Mouse (Mus musculus): ENCODE results near the gene Cd300lf.

The Cd300lf gene

DNA sequence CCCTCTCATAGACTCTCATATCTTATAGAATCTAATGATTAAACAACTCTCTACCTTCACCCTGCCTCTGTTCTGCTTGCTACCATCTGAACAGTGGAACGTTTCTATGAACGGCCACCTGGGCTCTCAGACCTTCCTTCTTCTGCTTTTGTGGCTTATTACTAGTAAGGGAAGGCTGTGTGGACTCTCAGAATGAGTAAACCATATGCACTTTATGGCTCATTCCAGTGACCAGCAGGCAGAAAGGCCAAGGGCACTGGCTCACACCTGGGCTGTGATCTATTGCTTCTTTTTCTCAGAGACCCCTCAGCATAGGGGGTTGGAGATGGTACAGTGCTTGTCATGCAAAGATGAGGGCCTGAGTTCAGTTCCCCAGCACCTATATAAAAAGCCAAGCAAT is 27.2 kb downstream of the Cd300lf start:
- no peak for DNase-seq (ENCODE audit: low read depth, low spot score)

DNA sequence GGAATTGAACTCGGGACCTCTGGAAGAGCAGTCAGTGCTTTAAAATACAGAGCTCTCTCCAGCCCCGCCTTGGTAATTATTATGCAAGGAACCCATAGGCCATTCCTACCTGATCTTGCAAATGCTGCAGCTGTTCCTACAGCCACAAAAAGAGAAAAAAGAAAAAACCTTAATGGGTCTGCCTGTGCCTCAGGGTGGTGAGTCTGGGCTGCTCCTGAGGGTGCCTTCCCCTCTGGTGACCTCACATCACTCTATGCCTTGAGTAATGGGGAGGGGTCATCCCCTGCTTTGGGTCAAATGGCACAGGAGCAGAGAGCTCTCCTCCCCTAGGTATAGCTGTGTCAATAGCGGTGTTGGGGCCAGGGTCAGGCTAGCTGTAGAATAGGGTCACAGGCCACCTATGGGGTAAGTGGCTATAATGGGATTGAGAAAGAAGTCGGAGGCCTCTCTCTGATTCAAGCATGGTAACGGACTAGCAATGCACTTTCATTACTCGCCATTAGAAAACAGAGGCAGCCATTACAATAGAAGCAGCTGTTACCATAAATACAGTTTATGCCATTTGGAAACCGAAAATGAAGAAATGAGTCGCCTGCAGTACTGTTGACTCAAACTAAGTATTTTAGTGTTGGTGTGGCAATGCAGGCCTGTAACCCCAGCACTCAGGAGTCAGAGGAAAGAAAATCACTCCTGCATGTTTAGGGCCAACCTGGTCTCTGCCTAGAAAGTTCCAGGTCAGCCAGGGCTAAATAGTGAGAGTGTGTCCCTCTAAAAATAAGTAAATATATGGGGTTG is 28.8 kb downstream of the Cd300lf start:
- DNase-seq (ENCODE audit: low read depth, low spot score): no peak

DNA sequence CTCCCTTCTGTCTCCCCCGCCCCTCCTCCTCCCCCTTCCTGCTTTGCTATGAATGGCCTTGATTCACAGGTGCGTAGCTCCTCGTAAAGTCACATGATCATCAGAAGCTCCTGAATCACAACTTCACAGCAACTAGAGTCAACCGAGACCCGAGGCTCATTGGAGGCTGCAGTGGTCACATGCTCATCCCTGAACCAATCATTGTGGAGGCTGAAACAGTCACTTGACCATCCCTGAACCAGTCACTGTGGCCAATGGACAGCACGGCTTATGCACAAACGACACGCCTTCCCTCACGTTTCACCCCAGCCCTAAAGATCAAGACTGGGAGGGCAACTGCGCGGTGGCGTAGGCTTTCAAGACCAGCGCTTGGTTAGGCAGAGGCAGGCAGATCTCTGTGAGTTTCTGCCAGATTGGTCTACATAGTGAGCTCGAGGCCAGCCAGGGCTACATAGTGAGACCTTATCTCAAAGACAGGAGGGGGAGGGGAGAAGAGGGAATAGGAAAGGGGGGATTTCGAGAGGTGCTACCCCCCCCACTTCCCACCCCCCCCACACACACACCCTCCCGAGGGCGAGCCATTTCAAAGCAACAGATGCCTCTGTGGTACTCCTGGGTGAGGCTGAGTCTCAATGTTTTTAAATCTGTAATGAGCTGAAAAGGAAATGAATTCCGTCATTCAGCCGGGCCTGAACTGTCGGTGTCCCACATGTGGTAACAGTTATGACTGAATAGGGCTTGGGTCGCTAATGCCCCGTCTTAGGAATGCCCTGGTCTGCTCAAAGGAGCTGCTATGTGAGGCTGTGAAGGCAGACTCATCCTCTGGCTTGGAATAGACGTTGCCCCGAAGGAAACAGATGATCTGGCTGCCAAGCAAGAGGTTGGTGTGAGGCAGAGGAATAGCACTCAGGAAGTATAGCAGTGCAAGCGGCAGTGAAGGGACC is 30.1 kb downstream of the Cd300lf start:
- DNase-seq (ENCODE audit: low read depth, low spot score): no peak

DNA sequence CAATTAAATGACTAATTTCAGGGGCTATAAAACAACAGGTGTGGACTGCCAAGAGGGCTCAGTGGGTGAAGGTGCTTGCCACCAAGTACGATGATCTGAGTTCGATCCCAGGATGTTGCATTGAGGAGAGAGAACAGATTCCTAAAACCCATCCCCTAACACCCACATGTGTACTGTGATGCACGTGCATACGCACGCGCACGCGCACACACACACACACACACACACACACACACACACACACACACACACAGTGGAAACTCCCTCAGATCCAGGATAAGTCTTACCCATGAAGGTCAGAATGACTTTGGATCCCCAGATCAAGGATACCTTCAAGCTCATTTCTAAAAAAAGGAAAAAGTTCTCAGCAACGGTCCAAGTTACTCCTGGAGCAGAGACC is 31.7 kb downstream of the Cd300lf start:
- no peak for DNase-seq (ENCODE audit: low read depth, low spot score)

DNA sequence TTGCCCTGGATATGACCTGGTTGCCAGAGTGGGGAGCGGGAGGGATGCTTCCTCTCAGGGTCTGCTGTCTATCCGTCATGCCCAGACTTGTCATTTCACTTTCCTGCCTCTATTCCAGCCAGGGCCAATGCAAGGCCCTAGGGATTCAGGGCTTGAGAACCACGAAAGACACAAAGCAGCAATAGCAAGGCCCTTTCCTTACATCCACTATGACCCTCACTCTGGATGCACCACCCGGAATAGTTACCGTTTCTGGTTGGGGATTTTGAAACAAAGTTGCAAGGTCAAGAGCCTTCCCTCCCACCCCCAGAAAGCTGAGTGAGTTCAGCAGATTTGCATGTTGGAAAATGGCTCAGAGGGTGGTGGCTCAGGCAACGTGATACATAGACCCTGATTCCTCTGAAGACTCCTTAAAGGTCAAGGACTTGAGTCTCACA is 32.2 kb downstream of the Cd300lf start:
- DNase-seq (ENCODE audit: low read depth, low spot score): no peak

DNA sequence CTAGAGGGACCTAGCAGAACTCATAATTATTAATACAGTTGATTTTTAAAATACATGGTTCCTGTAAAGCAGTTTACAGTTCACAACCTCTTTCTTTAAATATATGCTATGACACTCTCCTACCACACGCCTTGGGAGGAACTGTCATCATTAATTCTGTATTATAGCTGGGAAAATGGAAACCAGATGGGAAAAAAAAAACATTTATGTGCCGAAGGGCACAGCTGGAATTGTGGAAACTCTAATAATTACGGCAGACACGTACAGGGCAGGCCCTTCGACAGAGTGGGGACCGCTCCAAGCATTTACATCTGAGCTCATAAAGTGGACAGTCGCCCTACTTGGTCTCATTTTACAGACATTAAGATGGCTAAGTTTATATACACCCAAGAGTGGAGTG is 33.1 kb downstream of the Cd300lf start:
- no peak for DNase-seq (ENCODE audit: low read depth, low spot score)

DNA sequence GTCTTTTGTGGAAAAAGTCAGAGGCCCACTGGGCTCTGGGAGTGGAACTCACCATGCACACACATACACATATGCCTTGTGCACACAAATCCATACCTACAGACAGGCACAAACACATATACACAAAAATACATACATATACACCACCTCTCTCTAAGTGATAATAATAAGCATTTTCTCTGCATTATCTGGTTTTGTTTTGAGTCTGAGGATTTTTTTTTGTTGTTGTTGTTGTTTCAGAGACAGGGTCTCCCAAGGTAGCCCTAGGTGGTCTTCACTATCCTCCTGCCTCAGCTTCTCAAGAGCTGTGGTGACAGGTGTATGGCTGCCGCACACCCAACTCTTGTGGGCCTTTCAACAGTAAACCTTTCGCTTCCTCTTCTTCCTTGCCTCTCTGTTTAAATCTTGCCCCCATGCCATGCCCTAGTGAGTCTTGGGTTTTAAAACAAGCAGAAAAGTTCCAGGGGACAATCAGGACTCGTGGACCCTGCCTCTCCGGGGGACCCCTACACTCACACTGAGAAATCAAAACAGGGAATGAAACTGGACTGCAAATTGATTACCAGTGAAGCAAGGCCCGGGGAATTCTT is 33.7 kb downstream of the Cd300lf start:
- DNase-seq (ENCODE audit: low read depth, low spot score): no peak

DNA sequence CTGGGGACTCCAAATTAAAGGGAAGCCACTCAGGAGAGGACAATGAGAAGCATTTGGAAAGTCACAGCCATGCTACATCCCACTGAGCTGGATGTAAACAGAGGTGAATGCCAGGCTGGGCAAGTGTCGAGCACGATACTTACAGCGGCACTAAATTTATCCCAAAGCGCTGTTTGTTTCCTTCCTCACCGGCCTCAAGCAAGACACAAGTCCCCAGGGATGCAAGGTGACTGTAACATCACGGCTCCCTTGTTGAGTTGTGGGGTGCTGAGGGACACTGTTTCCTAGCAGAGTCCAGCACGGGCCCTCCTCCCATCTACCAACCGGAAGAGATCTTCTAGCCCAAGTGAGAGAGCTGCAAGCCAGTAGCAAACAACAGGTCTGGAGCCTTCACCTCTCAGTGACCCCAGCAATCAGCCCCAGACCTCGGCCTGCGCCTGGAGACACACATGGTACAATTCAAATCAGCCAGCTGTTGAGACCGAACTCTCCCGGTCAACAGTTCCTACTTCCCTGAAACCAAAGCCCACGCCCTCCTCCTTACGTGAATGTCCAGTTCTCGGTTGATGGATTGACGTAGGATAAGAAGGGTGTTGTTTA is 34.5 kb downstream of the Cd300lf start:
- no peak for DNase-seq (ENCODE audit: low read depth, low spot score)

DNA sequence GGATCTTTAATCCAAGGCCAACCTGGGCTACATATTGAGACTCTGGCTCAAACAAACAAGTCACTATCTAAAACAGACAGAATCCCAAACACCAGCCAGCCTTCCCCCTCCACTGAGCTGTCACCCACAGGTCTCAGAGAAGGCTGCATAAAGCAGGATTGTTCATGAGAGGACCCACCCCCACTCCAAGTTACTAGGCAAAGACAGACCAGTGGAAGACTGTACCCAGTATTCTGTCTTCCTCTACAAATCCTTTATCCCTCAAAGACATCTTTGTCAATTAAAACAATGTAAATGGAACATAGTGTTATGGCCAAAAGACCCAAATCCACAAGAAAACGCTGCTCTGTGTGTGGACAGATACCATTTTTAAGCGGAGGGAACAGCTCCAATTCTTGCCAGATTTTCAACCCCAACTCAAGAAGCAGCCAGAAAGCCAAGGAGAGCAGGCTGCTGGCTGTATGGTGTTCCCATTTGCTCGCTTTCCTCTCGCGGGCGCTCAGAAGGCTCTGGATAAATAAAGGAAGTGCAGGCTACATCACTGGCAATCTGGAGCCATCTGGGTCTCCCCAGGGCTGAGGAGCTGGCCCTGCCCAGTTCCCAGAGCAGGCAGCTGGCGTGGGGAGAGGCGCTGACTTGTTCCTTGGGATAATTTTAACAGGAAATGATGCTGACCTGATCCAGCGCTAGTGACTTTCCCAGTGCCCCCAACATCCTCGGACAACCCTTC is 35.4 kb downstream of the Cd300lf start:
- DNase-seq (ENCODE audit: low read depth, low spot score): no peak

DNA sequence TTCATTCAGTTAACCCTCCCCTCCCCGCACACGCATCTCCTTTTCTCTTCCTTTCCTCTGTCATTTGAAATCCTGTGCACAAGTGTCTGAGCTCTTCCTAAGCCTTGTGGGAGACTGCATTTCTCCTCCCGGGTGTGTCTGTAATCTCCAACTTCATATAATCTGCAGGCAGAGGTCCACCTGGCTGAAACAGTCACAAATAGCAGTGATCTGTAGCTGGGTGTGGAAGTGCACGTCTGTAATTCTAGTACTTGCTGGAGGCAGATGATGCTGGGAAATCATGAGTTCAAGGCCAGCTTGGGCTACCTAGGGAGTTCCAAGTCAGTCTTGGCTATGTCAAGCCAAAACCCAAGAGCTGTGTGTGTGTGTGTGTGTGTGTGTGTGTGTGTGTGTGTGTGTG is 41.7 kb downstream of the Cd300lf start:
- DNase-seq (ENCODE audit: low read depth, low spot score): no peak

DNA sequence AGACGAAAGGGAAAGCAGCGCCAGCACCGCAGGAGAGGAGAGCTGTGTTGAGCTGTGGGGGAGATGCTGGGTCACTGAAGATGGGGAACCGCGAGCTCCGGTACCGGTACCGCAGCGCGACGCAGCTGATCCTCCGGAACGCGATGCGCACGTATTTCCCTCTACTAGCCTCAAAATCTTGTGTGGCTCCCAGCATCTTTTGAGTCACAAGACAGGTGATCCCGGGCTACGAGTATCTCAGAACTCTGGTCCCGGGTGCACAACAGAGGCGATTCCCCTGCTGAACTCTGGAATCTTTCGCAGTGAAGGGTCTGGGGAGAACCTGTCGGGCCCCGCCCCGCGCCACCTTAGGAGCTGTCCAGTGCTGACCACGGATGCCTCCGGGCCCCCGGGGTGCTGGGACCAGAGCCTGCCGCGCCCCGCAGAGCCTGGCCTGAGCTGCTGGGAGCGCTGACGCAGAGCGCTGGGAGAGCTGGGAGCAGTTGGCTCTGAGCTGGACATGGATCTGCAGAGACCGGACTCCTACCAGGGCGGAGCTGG is 42.4 kb downstream of the Cd300lf start, which contains the start of gene Rab37:
Gene Rab37, plus strand, starts transcription at position 70 of the 540 bp plus-strand sequence.
- DNase-seq (ENCODE audit: low read depth, low spot score): no peak

DNA sequence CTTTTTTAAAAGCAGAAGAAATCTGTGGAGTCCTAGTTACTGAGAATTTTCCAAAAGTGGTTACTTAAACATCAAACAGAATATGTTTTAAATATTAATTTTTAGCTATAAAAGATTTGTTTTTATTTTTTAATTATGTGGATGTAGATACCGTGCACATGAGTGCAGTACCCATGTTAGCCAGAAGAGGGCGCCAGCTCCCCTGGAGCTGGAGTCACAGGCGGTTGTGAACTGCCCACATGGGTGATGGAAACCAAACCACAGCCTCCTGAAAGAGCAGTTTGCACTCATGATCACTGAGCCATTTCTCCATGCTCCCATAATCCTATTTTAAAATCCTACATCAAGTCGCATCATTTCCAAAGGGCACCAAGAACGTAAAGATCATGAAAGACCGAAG is 43.9 kb downstream of the Cd300lf start:
- no peak for DNase-seq (ENCODE audit: low read depth, low spot score)

DNA sequence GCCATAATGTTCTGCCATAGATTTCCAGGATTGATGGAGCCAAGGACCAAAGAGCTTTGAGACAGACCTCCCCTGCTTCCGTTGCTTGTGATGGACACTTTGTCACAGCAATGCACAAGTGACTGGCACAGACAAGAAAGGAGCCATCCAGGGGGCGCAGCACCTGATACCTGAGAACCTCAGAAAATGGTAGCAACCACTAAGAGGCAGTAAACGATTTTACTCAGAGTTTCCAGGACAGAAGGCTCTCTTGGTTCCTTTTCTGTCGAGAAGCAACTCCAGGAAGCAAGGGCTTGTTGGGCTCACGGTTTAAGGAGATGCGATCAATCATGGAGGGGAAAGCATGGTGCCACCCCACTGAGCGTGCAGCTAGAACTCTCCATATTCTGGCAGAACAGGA is 47.6 kb downstream of the Cd300lf start:
- no peak for DNase-seq (ENCODE audit: low read depth, low spot score)

DNA sequence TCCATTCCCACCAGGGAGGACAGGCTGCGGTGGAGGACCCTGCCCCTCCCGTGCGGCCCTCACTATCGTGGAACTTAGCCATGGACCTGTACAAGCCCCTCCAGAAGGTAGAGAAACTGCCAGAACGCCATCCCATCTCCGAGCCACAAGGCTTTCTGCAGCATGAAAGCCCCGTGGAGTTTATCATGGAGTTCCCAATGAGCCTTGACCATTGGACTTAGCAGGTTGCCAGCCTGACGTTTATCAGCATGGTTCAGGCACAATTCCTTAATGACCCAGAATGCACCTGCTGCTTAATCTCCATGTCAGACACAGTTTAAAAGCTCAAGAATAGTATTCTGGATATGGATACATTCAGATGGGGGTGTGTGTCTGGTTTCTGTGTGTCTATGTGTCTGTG is 48.7 kb downstream of the Cd300lf start:
- DNase-seq (ENCODE audit: low read depth, low spot score): no peak

DNA sequence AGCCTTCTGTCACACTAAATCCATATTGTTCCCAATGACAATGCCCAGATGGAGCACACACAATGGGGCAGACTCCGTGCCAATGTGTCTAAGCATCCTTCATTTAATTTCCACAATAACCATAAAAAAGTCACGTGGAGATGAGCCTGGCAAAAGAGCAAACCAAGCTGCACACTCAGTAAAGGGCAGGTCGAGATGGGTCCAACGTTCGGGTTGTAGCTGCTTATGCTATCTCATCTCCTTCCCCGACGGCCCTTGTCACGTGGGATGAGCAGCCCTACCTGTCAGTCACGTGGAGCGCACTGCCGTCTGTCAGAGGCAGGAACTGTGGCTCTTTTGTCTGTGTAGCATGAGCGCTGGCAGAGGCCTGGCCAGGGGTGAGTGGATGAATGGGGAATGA is 49.2 kb downstream of the Cd300lf start:
- no peak for DNase-seq (ENCODE audit: low read depth, low spot score)

DNA sequence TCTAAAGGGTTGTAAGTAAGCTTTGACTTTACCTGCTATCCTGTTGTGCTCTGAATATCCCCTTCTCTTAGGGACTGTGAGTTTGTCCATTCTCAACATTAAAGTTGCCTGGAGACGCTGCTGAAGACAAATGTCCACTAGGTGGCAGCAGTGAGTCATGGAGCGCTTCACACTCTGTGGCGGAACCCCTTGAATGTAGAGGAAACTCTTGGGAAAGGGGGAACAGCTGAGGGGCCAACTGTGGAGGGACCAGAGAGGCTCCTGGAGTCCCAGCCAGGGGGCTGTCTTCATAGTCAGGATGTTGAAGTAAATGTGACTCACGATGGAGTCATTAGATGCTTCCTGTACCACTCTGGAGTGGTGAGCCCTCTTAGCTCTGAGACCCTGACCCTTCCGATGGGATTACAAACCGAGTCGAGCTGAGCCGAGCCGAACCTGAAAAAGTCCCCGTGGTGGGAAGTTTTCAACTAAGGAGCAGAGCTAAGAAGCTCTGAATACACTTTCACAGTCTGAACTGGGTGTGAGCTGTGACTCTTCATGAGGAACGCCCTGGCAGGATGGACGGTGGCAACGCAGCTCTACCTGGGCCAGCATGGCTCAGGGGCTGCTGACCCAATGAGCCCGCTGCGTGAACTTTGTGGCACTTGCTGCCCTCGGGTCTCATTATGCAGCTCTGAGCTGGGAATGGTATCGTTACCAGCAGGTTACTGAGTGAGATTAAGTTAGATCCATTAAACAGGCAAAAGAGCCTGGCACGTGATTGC is 50.2 kb downstream of the Cd300lf start:
- DNase-seq (ENCODE audit: low read depth, low spot score): peak; percentile 39

DNA sequence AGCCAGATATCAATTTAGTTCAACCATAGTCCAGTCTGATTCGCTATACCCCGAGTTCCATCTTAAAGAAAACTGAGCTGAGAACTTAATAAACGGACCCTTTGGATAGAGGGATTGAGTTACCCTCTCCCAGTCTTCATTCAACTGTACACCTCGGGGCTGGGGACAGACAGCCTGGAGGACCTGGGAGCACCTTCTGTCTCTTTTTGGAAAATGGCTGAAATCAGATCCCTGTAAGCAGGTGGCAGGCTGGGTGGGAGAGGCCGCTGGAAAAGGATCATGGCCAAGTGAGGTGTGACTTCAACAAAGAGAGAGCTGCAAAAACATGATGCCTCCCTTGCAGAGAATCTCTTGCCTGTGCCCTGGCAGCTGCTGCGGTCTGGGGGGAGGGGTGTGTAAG is 51.6 kb downstream of the Cd300lf start:
- DNase-seq (ENCODE audit: low read depth, low spot score): no peak

DNA sequence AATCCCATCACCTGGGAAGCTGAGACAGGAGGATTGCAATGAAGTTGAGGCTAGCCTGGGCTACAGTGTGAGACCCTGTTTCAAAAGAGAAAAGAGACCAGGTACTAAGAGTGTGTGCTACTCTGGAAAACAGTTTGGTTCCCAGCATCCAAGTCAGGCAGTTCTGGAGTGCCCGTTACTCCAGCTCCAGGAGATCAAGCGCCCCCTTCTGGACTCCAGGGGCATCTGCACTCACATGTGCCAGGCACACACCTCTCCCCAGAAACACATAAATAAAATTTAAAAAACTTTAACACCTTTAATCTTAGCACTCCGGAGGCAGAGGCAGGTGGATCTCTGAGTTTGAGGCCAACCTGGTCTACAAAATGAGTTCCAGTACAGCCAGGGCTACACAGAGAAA is 52.4 kb downstream of the Cd300lf start:
- DNase-seq (ENCODE audit: low read depth, low spot score): no peak

DNA sequence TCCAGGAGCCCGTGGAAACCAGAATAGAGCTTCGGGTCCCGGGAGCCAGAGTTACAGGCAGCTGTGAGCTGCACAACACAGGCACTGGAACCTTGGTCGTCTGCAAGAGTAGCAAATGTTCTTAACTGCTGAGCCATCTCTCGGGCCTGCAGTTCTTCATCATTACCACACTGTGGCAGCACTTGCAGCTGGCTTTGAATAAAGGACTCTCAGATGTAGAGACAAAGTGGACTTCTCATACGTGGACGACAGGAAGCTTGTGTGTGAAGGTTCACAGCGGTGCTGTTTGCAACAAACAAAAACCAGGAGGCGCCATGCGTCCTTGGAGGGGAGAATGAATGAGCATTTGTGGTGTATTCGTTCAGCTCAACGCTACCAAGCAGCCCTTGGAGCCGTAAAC is 52.9 kb downstream of the Cd300lf start:
- peak; percentile 33 for DNase-seq (ENCODE audit: low read depth, low spot score)

DNA sequence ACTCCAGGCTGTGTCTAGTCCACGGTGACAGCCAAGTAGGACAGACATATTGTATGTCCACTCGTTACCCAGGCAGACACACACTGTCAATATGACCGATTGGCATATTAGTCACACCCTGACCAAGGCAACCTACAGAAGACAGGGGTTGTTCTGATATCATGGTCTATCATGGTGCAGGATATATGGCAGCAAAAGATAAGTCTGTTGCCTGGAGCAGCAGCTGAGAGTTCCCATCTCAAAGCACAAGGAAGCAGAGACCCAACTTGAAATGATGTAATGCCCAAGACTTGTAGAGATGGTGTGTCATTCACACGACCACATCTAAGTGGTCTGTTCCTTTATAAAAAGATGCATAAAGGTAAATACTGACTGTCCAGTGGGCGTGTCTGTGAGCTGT is 55.1 kb downstream of the Cd300lf start:
- DNase-seq (ENCODE audit: low read depth, low spot score): no peak
